Mouse (Mus musculus): ENCODE results near the gene Sike1.

Sike1 gene

GRCm38 (mm10) chr3:103040285-103040684 lies 44.8 kb downstream of the Sike1 start:
- no peak for DNase-seq

GRCm38 (mm10) chr3:103040861-103041379 lies 45.4 kb downstream of the Sike1 start:
- no peak for DNase-seq

DNA sequence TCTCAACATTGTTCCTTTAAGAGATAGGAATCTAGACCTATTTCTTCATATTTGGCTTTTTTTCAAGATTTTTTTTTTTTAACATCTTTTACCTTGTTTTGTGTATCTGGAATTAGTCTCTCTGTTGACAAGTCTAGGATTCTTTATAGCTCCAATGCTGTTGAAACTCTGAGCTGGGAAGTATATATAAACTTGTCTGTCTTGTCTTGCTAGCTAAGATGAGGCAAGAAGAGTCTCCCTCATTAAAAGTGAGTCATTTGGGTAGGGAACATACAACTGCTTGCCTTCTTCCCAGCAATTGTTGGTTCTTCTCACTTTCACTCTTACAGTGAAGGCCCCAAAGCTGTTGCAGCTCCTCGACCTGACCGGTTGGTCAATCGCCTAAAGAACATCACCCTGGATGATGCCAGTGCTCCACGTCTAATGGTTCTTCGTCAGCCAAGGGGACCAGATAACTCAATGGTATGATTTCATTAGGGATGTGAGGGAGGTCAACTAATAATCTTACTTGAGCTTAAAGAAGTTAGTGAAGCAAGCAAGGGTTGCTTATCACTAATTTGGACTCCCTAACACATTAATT lies 60.6 kb downstream of the Sike1 start:
- no peak for DNase-seq

DNA sequence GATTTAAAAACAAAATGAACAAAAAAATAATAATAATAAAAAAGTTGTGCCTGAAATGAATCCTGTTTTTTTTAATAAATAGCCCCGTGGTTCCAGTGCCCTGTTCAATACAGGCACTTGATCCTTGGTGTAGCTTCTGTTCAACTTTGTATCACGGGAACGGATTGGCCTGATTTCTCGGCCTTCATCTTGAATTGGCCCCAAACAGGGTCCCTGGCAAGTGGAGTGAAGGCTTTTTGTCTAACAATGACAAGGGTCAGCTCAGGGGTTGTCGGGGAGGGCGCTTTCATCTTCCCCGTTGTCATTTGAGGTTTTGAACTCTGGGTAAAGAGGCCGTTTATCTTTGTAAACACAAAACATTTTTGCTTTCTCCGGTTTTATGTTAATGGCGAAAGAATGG lies 62.2 kb downstream of the Sike1 start:
- no peak for DNase-seq

All from cerebellum, adult 8-10 months (tissue).